Mouse (Mus musculus) kidney, postnatal 14 days (tissue): ENCODE results near the gene Hoxd3.
A peak's percentile ranks its signal among the peaks of the same experiment; 100 is the strongest.

Experiments used
- DNase-seq: peaks from one replicate; pipeline ENCODE4 v3.0.0; 2022; ENCODE audit warnings: mixed read lengths

Hoxd3 gene

GRCm38 (mm10) chr2:74679980-74680379 is 31.7 kb upstream of the Hoxd3 start:
- peak; percentile 24 for DNase-seq

- DNase-seq: peak; percentile 40
These were observed 30.9 kb upstream of the Hoxd3 start for GRCm38 (mm10) chr2:74680561-74681398.

- DNase-seq: peak; percentile 64
These were observed 29.9 kb upstream of the Hoxd3 start for GRCm38 (mm10) chr2:74681594-74682531.

- DNase-seq: peak; percentile 33
These were observed 28.9 kb upstream of the Hoxd3 start for GRCm38 (mm10) chr2:74682796-74683195.

GRCm38 (mm10) chr2:74683471-74683951 is 28.2 kb upstream of the Hoxd3 start:
- peak; percentile 63 for DNase-seq

- DNase-seq: no peak
These were observed 27.6 kb upstream of the Hoxd3 start for GRCm38 (mm10) chr2:74684106-74684505.

- DNase-seq: no peak
These were observed 26.6 kb upstream of the Hoxd3 start for GRCm38 (mm10) chr2:74685059-74685603.

- peak; percentile 92 for DNase-seq
These were observed 25.3 kb upstream of the Hoxd3 start for GRCm38 (mm10) chr2:74686301-74686987.

GRCm38 (mm10) chr2:74686988-74687697 is 24.6 kb upstream of the Hoxd3 start:
- DNase-seq: no peak

GRCm38 (mm10) chr2:74687698-74688555 is 23.8 kb upstream of the Hoxd3 start:
- peak; percentile 43 for DNase-seq

- no peak for DNase-seq
These were observed 22.7 kb upstream of the Hoxd3 start for GRCm38 (mm10) chr2:74688795-74689573.

GRCm38 (mm10) chr2:74689574-74690337 is 22.0 kb upstream of the Hoxd3 start:
- peak; percentile 60 for DNase-seq

GRCm38 (mm10) chr2:74690338-74690716 is 21.4 kb upstream of the Hoxd3 start:
- no peak for DNase-seq

GRCm38 (mm10) chr2:74691022-74691951 is 20.4 kb upstream of the Hoxd3 start, which contains the start of gene Hoxd10:
Gene Hoxd10 (plus strand): TSS chr2:74691924.
- DNase-seq: peak; percentile 94

- DNase-seq: peak; percentile 37
These were observed 19.5 kb upstream of the Hoxd3 start for GRCm38 (mm10) chr2:74691995-74692807.

- no peak for DNase-seq
These were observed 18.8 kb upstream of the Hoxd3 start for GRCm38 (mm10) chr2:74692808-74693431.

- no peak for DNase-seq
These were observed 18.3 kb upstream of the Hoxd3 start for GRCm38 (mm10) chr2:74693432-74693827.
